Mouse (Mus musculus) liver, postnatal 0 days (tissue): Measurements from ENCODE around the gene Chst11. TPM values are rescaled to one million over a fixed set of nuclear protein-coding genes. Genes with fewer than 3 reads are reported as not detected.

Experiments used
- ATAC-seq: fragments of 200-750 bp; cut with Nextera tagmentation; 2 replicates; pipeline ENCODE4 v1.8.0; 2017; ENCODE audit warnings: mild to moderate bottlenecking, moderate library complexity
- DNase-seq: peaks from one replicate; pipeline ENCODE4 v3.0.0-alpha.2; 2016
- H3K27ac ChIP-seq: fragments of 300-500 bp; sonication (generic); 2 replicates; pipeline ENCODE4 v1.5.1; 2014; ENCODE audit warnings: antibody characterized with exemption, moderate library complexity, mild to moderate bottlenecking, low read depth
- H3K27me3 ChIP-seq: fragments of 300-500 bp; sonication (generic); 2 replicates; pipeline ENCODE4 v1.6.1; 2014; ENCODE audit warnings: low read length, control low read depth, mixed read lengths; ENCODE audit not compliant: insufficient read depth
- H3K36me3 ChIP-seq: fragments of 300-500 bp; sonication (generic); replicated peaks from 2 replicates; pipeline ENCODE4 v1.6.1; 2014; ENCODE audit warnings: mild to moderate bottlenecking, control low read depth, low read length, moderate library complexity, mixed read lengths; ENCODE audit not compliant: insufficient read depth
- H3K4me1 ChIP-seq: fragments of 300-500 bp; sonication (generic); 2 replicates; pipeline ENCODE4 v1.6.1; 2014; ENCODE audit warnings: antibody characterized with exemption, mild to moderate bottlenecking, control low read depth; ENCODE audit not compliant: insufficient read depth
- H3K4me2 ChIP-seq: fragments of 300-500 bp; sonication (generic); 2 replicates; pipeline ENCODE4 v1.6.1; 2014; ENCODE audit warnings: low read depth, mild to moderate bottlenecking, low read length, moderate library complexity, mixed read lengths
- H3K4me3 ChIP-seq: fragments of 300-500 bp; sonication (generic); 2 replicates; pipeline ENCODE4 v1.5.1; 2014; ENCODE audit warnings: low read depth, low read length
- H3K9ac ChIP-seq: fragments of 300-500 bp; sonication (generic); replicated peaks from 2 replicates; pipeline ENCODE4 v1.6.1; 2014; ENCODE audit warnings: mild to moderate bottlenecking, moderate library complexity
- H3K9me3 ChIP-seq: fragments of 300-500 bp; sonication (generic); 2 replicates; pipeline ENCODE4 v1.6.1; 2016; ENCODE audit warnings: mild to moderate bottlenecking, control low read depth, low read length, mixed read lengths
- CTCF ChIP-seq: sonication (generic); IDR thresholded peaks from 2 replicates; pipeline ENCODE4 v1.5.1; 2016; ENCODE audit warnings: antibody characterized with exemption, low read depth
- EP300 ChIP-seq: IDR thresholded peaks from 2 replicates; pipeline ENCODE4 v1.6.1; 2016; ENCODE audit warnings: antibody characterized with exemption, low read depth, mild to moderate bottlenecking
- WGBS: fragments of 180-500 bp; shearing (Covaris S2); extraction: QIAGEN DNeasy Blood & Tissue Kit; methylation state at CpG from one replicate; pipeline ENCODE4 v1.1.7; 2014; ENCODE audit not compliant: insufficient replicate concordance; 5-methylcytosine and 5-hydroxymethylcytosine counted together
- polyA plus RNA-seq: library from polyadenylated mRNA; unstranded; fragments of >200 nt; fragmentation: Nextera tagmentation; extraction: Ambion mirVana; gene quantifications from 2 replicates; pipeline ENCODE4 v1.2.1, GENCODE M21; 2015

Chst11 gene
- polyA plus RNA-seq, 1 experiment from 2014 or later: 0.40 TPM

DNA sequence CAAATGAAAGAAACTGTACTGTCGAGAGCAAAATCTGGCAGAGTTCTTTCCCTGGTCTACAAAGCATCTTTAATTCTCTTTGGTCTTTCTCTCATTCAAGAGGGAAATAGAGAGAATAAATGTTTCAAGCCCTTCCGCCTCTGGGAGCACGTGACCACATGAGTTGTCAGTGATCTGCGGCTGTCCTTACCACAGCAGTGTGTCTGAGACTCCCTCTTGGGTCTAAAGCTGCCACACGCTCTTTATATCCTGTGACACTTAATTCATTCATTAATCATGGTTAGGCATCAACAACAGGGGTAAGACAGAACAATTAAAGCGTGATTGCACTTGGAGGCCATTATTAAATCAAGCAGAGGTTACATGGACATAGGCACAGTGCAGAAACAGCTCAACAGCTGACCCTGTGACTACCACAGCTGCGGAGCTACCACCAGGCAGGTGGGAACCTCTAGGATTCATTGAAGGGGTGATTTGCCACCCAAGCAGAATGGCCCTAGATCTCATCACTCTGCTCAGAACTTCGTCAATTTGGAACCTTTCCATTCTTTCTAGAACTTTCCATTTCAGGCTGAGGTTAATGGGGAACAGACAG is 144.4 kb downstream of the Chst11 start:
- 74% methylated on average over 8 of the region's 8 CpGs for WGBS
- ATAC-seq: no peak

DNA sequence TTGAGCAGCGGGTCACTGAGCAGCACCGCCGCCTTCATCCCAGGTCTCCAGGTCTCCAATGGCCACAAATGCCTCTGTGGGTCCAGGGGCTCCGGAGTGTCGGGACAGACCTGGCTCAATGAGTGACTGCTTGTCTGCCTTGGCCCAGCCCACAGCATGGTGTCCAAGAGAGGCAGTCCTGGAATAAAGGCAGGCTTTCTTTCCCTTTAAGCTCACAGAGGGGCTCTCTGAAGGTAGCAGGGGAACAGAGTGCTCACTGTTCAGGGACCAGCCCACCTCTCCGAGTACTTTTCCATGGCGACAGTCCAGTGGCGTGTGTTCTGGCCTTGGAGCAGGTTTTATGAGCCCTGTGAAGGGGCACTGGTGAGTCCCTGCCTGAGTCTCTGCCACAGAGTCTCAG is 145.3 kb downstream of the Chst11 start:
- Histone ChIP-seq H3K4me3 (no peak overlapping the region), H3K4me1 (no peaks in the 10 kb centered on the region), H3K4me2 (no peak overlapping the region), H3K9ac (no peak overlapping the region), H3K27ac (no peak overlapping the region), H3K36me3 (no peaks in the 10 kb centered on the region), H3K9me3 (no peaks in the 10 kb centered on the region), H3K27me3 (no peaks in the 10 kb centered on the region)
- TF ChIP-seq EP300 (no peak), CTCF (no peak)
- ATAC-seq (no peak), DNase-seq (no peak)
- 76% methylated on average over 8 of the region's 8 CpGs for WGBS

More for the DNA sequence above, 144.4 kb downstream of the Chst11 start:
- no peak for DNase-seq
- Histone ChIP-seq H3K27me3 (no peaks in the 10 kb centered on the region), H3K4me2 (no peak overlapping the region), H3K27ac (no peak overlapping the region), H3K36me3 (no peaks in the 10 kb centered on the region), H3K4me3 (no peak overlapping the region), H3K4me1 (no peaks in the 10 kb centered on the region), H3K9ac (no peak overlapping the region), H3K9me3 (no peaks in the 10 kb centered on the region)
- TF ChIP-seq CTCF (no peak), EP300 (no peak)

DNA sequence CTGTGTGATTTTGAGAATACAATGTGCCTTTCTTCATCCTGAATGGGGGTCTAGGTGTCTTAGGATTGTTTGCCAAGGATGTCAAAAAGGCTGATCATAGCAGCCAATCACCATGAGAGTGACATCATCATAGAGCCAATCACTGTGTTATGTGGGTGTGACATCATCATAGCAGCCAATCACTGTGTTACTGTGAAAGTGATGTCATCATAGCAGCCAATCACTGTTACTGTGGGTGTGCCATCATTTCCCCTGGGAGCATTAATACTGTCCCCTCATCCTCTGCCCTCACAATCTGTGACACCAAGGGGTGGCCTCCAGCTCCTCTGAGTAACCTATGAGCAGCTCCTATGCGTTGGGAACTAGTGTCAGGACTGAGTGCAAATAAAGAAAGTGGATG is 146.6 kb downstream of the Chst11 start:
- no peak for TF ChIP-seq EP300
- TF ChIP-seq CTCF: no peak
- H3K9ac ChIP-seq: no peak overlapping the region
- H3K9me3 ChIP-seq: no peaks in the 10 kb centered on the region
- DNase-seq: no peak
- H3K27me3 ChIP-seq: no peaks in the 10 kb centered on the region
- no peak; the same call in 1 of the 2 replicates for ATAC-seq
- WGBS: 88% methylated on average over 1 of the region's 1 CpGs
- H3K4me2 ChIP-seq: no peak overlapping the region
- H3K27ac ChIP-seq: no peak overlapping the region
- H3K4me1 ChIP-seq: no peaks in the 10 kb centered on the region
- H3K4me3 ChIP-seq: no peak overlapping the region
- H3K36me3 ChIP-seq: no peaks in the 10 kb centered on the region

DNA sequence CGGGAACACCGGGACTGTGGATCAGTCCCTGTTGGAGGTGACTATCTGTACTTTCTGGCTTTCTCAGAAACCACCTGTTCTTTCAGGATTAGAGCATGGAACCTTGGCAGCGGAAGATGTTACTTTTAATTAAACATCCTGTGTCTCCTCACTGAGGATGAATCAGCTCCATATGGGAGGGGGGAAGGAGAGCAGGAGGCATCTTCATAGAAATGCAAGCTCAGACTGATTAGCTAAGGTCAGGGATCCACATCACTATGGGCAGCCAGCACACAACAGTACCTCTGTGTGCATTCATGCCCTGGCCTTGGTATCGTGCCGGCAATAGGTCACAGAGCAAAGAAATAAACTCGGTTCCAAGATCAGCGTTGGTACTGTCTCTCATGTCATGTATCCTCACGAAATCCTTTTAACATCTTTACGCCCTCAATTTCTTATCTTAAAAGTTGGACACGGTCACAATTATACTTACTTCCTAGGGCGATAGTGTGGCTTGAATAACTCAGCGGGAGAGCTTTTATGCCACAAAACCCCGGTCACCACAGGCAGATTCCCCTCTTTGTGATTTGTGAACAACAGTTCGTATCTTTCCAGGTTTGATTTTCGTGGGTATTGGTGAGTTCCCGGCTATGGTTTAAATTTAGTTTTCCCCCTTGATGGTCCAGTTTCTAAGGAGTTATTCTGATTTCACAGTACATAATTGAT is 148.7 kb downstream of the Chst11 start:
- H3K9me3 ChIP-seq: no peaks in the 10 kb centered on the region

DNA sequence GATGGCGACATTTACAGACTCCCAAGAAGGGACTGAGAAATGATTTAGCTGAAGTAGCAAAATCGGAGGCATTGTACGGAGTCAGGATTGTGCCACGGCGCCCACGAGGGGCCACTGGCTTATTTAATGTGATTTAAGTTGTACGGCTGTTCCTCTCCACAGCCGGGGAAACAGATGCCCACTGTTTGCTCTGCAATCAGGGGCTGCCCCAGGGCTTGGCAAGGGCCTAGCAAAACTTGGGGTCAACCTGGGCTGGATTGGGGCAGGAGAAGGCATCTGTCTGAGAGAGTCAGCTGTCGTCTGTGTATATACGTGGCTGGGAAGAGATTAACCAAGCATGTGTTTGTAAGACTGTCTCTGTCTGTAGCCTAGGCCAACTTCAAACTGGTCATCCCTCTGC is 149.6 kb downstream of the Chst11 start:
- WGBS: 69% methylated on average over 10 of the region's 10 CpGs
- no peak overlapping the region for H3K4me2 ChIP-seq
- DNase-seq: no peak
- no peaks in the 10 kb centered on the region for H3K9me3 ChIP-seq
- no peak for ATAC-seq
- H3K27ac ChIP-seq: no peak overlapping the region
- TF ChIP-seq CTCF (no peak), EP300 (no peak)
- H3K36me3 ChIP-seq: no peaks in the 10 kb centered on the region
- no peak overlapping the region for H3K9ac ChIP-seq
- H3K4me3 ChIP-seq: no peak overlapping the region
- H3K4me1 ChIP-seq: no peaks in the 10 kb centered on the region
- H3K27me3 ChIP-seq: no peaks in the 10 kb centered on the region

More for the DNA sequence above, 148.7 kb downstream of the Chst11 start:
- no peak overlapping the region for H3K4me3 ChIP-seq
- no peak for ATAC-seq
- H3K9ac ChIP-seq: no peak overlapping the region
- 69% methylated on average over 16 of the region's 16 CpGs for WGBS
- TF ChIP-seq EP300: no peak
- H3K4me2 ChIP-seq: no peak overlapping the region
- DNase-seq: no peak
- no peak overlapping the region for H3K27ac ChIP-seq
- H3K36me3 ChIP-seq: no peaks in the 10 kb centered on the region
- no peaks in the 10 kb centered on the region for H3K27me3 ChIP-seq
- H3K4me1 ChIP-seq: no peaks in the 10 kb centered on the region

DNA sequence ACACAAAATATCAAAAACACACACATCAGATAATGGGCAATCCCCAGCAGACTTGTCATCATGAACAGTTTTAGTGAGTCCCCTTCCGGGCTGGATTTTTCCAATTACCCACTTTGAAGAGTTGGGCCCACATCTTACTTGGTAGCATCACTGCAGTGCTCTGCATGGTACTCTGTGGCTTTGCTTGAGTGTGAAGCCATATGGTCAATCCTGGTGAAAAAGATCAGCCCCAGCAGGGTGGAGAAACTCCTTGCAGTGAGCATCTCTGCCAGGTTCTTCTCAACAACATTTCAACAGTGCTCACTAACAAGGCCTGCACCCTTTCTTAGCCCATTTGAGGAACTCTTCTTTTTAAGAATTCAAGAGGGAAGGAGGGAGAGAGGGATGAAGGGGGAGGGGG is 150.7 kb downstream of the Chst11 start:
- Histone ChIP-seq H3K27ac (no peak overlapping the region), H3K4me3 (no peak overlapping the region), H3K9ac (no peak overlapping the region), H3K4me2 (no peak overlapping the region), H3K36me3 (no peaks in the 10 kb centered on the region), H3K27me3 (no peaks in the 10 kb centered on the region), H3K9me3 (no peaks in the 10 kb centered on the region), H3K4me1 (no peaks in the 10 kb centered on the region)
- TF ChIP-seq EP300: no peak
- TF ChIP-seq CTCF: no peak
- WGBS: 83% methylated on average over 1 of the region's 1 CpGs
- no peak for DNase-seq
- ATAC-seq: no peak
